Mouse (Mus musculus) adrenal gland, postnatal 36 days (tissue): Measurements from ENCODE around the gene Aipl1. TPM values are rescaled to one million over a fixed set of nuclear protein-coding genes. Genes with fewer than 3 reads are reported as not detected.
"Not testable (repeated sequence)": the region's sequence is repeated elsewhere in the genome, so short reads cannot be mapped to it uniquely, and the experiment has no call there.

Experiments
- DNase-seq, 2 experiments: peaks; one replicate each; pipeline ENCODE4 v3.0.0; 2021; ENCODE audit warnings: mixed read lengths in 1 of 2
- total RNA-seq, 2 experiments: library from RNA; stranded (reverse); gene quantifications; 2 replicates each; pipeline ENCODE4 v1.2.3; 2021

The Aipl1 gene
- total RNA-seq, 2 experiments from 2014 or later = not detected

DNA sequence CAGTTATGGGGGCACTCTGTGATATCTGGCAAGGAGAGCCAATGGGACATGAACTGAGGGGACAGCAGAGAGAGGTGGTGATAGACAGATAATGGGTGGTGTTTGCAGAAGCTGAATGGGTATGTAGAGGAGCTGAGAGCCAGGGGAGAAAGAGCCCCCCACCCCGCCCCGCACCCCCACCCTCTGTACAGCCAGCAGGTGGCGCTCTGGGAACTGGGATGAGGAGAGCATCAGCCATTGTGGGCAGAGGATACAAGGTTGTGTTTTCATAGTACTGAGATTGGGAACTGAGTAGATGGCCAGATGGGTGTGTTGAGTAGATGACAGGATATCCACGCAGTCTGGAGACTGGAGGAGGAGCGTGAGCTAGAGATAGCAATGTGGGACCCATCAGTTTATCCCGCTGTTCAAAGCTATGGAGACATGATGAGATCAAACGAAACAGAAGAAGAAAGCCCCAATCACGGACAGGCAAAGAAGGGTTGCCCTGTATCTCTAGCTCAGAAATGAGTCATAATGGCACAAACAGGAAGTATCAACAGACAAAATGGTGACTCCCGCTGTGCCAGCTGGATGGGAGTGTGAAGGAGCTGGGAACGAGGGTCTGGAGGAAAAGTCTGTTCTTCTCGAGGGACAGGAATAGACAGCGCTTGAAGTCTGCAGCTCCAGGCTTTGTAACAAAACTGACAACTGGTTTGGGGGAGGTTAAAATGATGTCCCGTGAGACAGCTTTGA is 20.6 kb downstream of the Aipl1 start:
- DNase-seq = no peak

DNA sequence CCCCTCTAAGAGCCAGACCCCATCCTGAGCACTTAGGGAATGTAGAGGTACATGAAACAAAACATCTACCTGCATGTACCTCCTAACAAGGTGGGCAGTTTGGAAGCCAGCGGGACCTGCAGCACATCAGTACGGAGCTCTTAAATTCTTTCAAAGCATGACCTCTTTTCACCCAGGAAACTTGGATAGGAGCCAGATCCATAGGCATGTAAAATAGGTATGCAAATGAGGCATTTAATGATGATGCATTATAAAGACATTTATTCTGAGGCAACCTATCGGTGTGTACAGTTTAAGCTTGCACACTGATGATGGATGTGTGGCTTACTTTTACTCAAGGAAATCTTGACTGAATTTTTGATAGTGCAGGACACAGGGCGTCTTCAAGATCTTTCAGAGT is 22.6 kb downstream of the Aipl1 start:
- DNase-seq = no peak

DNA sequence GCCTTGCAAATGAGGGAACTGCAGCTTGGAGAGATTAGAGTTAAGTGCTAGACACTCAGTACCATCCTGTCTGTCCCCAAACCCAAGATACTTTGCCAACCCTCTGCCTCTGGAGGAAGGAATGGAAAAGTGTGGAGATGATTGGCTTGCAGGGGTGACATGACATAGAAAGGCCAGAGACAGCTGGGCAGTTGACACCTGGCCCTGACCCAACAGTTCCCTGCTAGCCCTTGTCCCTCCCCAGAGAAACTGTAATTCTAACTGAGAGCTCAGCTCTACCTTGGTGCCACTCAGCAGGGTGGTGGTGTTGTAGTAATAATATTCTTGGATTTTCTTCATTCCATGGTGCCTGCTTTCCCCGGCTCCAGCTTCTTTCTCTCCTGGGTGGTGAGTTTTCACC is 25.4 kb downstream of the Aipl1 start:
- DNase-seq = no peak

DNA sequence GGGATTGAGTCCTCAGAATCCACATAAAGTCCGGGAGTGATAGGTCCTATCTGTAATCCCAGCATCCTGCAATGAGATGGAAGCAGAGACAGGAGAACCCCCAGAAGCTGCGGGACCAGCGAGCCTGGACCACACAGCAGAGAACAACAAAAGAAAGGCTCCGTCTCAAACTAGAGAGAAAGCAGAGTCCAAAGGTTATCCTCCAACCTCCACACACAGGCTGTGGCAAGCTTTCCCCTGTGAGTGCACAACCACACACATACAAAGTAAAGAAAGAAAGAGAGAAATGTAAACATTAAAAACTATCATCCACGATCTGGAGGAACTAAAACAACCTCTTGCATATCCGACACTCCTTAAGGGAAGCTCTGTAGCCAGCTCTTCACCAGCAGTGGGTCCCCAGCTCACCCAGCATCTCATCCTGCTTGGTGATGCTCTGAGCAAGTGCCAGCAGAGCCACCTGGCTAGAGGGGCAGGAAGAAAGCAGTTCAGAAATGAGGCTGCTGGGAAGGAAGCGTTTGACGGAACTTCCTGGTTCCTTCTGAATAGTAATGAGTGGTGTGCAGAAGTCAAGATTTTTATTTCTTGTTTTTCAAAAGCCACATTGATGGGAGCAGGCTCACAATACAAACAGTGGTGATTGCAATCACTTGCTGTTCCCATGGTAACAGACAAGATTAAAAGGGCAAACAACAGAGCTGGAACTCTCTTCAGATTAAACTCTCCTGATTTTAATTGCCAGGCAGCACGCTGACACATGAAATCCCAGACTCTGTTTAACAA is 26.2 kb downstream of the Aipl1 start:
- no peak for DNase-seq

DNA sequence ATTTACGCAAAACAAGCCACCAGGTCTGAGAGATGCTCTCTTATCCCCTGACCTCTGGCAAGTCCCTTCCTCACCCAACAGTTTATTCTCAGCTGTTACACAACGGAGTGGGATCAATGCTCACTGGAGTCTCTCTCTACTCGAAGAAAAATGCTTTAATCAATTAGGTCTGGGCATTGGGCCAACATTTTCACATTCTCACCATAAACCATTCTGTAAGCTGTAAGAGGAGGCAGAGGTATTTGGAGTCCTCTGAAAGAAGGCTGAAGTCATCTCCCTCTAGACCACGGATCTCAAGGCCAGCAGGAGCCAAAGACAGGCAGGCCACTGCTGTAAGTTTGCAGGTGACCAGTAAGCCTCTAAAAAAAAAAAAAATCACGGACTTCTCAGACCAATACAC is 26.9 kb downstream of the Aipl1 start:
- no peak for DNase-seq

DNA sequence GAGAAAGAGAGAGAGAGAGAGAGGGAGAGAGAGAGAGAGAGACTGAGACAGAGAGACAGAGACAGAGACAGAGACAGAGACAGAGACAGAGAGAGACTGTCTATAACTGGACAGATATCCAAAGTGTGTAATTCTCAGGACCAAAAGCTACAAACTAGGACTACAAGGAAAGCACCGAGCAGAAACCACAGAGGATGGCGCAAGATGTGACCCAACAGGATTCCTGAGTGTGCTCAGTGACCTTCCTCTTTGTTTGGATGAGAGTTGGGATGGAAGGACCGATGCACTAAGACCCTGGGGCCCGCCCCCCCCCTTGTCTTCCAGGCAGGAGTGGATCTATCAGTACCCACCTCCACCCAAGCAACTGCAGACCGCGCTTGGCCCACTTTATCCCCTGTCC is 31.8 kb downstream of the Aipl1 start:
- no peak for DNase-seq

DNA sequence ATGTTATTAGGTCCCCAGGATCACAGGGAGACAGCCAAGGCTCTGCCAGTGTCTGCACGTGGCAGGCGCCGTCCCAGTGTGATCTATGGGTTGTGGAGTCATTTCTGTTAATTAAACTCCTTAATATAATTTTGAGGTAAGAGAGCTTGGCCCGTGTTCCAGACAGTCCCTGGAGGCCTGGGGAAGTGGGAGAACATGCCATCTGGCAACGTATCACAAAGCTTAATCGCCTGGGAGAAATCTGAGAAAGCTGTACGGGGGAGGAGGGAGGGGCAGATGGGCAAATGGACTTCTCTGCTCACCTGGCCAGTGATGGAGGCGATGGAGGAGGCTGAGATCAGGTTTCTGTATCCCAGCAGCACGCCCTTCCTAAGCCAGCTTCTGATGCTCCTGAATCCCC is 34.1 kb downstream of the Aipl1 start:
- no peak for DNase-seq

DNA sequence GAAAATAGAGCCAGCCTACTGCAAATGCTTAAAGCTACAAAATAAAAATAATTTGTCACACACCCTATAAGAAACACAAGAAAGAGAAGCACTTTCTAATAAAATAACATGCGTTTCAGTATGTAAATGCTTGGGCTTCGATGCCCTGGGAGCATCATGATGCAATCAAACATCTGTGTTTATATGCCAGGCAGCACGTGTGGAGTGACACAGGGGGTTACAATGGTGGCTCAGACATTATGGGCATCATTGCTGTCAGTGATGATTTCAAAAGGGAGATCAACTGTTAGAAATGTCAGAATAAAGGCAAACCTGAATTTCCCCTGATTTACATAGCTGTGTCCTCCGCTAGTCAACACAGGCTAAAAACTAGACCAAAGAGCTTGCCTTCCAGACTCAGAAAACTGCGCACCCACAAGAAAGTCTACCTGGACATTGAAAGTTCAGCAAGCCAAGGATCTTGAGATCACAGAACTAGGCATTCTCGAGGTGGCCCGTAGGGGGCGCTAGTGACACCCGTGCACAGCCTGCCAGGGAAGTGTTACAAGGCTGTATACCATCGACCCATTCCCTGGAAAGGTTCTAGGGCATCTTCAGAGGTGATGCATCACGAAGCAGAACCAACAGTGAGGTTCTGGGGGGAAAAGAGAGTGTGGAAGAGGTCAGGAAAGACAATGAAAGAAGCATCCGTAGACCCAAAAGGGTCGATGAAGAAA is 35.0 kb downstream of the Aipl1 start:
- peak; percentile 36 to 51 for DNase-seq

DNA sequence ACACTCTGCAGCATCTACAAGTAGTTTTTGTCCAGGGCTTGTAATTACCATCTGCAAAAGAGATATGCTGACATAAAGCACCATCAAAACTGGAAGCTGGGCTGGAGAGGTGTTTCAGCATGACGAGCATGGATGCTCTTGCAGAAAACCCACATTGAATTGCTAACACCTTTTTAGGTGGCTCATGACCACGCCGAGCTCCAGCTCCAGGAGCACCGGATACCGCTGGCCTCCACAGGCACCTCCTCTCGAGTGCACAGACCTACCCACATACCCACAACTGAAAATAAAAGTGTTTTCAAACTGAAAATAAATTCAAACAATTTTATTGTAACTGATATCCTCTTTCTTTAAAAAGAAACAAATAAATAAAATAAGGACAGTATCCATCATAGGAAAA is 37.1 kb downstream of the Aipl1 start:
- DNase-seq = no peak

DNA sequence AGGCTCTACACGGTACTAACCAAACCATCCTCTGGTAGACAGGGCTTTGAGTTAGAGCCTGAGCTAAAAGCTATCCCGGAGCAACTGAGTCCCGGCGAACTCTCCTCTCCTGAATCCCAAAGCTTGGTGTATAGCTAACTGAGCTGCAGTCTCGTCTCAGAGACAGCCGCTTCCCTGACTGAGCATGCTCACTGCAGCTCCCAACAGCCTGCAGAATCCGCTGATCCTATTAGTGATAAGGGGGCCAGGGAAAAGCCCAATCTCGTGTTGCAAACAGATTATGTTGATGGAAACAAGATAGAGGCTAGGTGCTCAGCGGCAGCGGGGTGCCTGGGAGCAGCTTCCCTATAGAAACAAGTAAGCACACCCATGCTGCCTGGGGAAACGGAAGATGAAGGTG is 40.5 kb downstream of the Aipl1 start:
- DNase-seq = no peak

DNA sequence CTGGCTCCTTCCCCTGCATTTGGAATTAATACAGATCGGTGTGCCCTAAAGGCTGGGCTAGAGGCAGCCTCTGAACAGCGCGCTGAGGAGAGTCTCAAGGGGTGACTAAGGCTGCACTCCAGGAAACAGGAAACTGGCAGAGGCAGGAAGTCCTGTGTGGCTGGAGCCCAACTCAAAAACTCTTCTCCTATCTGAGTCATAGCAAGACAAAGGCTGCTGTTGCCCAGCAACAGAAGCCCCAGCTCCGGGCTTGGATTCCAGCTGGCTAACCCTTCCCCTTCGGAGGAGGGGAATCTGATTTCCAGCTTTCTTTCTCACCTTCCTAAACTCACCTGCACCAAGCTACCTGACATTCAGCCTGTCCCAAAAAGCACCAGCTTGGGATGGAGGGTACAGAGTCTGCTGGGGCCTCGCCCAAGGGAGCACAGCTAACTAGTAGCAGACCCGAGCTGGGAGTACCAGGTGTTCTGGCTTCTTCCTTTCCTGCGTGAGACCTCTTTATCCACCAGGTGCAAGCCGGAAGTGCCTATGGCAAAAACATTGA is 41.3 kb downstream of the Aipl1 start:
- peak; percentile 73 to 74 for DNase-seq

DNA sequence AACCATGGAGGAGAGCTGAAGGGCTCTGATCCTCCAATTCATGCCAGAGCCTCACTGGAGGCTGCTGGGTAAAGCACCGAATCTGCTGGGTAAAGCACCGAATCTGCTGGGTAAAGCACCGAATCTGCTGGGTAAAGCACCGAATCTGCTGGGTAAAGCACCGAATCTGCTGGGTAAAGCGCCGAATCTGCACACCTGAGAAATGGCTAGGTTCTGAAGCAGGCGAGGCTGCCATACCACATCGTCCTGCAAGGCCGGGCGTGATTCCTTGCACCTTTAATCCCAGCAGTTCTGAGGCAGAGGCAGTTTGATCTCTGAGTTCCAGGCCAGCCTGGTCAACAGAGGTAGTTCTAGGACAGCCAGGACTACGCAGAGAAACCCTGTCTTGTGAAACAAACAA is 44.9 kb downstream of the Aipl1 start:
- no peak for DNase-seq

DNA sequence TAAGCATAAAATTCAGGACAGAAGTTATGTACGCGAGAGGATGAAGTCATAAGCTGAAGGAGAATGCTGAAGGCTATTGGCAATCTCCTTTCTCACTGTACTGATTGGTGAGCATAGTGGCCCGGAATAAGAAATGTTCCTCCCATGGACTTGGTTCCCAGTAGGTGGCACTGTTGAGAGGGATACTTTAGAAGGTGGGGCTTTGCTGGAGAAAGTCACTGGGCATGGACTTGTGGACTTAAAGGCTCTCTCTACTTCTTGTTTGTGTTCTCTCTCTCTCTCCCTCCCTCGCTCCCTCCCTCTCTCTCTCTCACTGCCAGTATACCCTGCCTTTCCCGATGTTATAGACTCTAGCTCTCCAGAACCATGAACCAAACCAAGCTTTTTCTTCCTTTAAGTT is 45.8 kb downstream of the Aipl1 start:
- peak; percentile 39 to 67 for DNase-seq

DNA sequence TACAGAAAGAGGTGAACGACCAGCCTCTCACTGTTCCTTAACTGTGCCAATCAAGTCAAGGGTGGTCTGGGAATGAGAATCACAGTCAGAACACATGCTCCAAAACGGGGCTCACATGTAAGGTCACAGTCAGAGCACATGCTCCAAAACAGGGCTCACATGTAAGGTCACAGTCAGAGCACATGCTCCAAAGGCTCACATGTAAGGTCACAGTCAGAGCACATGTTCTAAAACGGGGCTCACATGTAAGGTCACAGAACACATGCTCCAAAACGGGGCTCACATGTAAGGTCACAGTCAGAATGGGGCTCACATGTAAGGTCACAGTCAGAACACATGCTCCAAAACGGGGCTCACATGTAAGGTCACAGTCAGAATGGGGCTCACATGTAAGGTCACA is 47.9 kb downstream of the Aipl1 start:
- not testable (repeated sequence) for DNase-seq

DNA sequence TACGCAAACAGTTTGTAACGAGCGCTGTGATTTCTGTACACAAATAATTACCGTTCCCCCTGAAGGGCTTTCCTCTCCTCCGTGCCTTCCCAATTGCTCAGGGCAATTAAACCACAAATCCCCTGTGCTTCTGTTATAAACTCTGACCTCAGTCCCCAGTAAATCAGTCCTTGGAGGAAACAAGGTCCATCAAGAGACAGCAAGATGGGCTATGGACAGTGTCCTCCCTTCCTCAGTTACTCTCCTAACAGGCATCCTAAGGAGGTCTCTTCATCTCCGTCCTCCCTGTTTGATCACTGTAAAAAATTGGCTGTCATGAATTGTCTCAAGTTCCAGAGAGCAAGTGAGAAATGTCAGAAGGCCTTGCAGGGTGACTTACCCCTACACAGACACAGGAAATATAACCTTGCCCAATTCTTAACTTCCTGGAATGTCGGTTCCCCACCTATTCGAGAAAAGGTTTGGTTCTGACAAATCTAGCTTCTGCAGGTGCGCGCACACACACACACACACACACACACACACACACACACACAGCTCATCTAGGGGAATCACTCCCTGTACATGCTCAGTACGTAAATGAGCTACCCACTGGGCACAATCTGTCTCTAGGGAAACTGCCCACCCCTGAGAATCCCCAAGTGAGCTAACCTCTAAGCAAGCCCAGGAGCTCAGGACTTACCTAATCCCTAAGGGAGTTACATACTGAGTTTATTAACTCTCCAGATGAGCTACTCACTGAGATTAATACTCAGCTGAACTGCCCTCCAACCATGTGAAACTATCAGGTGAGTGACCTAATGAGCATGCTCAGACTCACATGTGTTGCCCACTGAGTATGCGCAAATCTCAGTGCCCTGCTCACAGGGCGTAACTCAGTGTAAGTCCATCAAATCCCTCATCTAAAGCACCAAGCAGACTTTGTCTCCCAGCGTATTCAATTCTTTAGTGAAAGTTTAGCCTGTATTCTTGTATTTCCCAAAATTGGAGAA is 49.9 kb downstream of the Aipl1 start:
- no peak for DNase-seq

DNA sequence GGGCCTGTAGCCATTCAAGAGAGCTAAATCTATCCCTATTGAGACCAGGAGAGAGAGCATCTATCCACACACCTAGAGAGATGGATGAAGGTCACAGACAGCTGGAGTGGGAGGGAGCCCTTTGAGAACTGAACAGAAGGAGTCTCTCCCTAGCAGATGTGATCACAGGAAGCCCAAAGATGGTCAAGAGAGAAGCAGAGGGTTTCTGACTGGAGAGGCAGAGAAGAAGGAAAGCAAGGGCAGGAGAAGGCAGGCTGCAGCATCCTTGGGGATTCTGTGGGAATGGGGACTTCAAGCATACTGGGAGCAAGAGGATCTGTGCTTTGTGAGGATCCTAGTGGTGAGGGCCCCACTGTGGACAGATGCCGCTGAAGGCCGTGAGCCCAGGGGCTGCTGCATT is 51.5 kb downstream of the Aipl1 start:
- DNase-seq = no peak

DNA sequence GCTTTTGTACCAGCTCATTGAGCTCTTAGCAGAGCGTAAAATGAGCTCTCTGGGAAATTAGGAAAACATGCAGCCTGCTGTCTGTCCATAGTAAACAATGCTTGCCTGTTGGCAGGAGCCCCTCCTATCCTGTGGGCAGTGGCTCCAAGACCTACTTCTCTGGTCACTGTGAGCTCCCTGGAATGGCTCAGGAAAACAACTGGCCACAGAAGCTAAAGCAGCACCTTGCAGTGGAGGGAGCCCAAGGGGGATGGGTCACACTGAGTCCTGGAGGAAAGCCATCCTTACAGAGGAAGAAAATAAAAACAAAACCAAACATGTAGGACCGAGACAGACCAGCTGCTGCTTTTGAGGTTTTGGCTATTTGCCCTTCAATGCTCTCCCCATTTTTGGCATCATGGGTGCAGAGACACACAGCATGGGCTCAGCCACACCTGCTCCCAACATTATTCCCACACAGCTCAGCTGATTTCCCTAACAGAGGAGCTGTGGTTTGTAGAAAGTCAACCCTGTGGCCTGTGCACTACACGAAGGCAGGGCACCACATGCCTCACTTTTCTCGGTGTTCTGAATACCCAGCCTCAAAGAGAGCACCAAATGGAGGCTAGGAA is 52.1 kb downstream of the Aipl1 start:
- DNase-seq = no peak

DNA sequence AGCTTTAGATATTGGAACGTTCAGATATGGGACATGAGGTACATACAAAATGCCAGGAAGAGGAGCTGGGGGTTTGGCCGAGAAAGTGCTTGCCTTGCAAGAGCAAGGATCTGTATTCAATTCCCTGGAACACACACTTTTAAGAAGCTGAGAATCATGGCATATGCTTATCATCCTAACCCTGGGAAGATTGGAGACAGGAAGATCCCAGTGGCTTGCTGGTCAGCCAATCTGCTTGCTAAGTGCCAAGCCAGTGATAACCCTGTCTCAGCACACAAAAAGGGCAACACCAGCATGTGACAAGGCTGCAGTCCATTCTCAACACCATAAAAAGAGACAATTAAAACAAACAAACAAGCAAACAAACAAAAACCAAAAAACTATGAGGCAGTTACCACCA is 53.2 kb downstream of the Aipl1 start:
- no peak for DNase-seq
